ENCODE assay signal across 18 mouse cellular contexts in genomic region chr7:117495751-117496150, GRCm38 (mm10).
DNase-seq lines count a peak whose midpoint lies in the region; TF ChIP-seq lines count a peak whose summit lies in the region.
"Had no signal": no experiment of that assay in that cellular context is flagged by ENCODE, and none has a peak within 500 bp of the region (broad histone marks: within the 10 kb centered on the region; RNA-seq: fewer than 3 reads in every experiment).

No protein-coding gene starts in this region.

- peak; percentile 41 to 53 for DNase-seq in cerebellum, postnatal 10 days
- no peak for DNase-seq in cerebellum, adult 2 months
- DNase-seq in gastrocnemius, adult 2 months: peak; percentile 38
- no peak for DNase-seq in gastrocnemius, postnatal 14 days
- no peak for DNase-seq in layer of hippocampus, adult 2 months (ENCODE audit: low spot score in 2 of 2)
- DNase-seq in layer of hippocampus, adult 18-20 months (ENCODE audit: low spot score in 2 of 2): no peak
- DNase-seq in brain, embryonic 14.5 days (ENCODE audit: low read depth): peak; percentile 72
- DNase-seq: adrenal gland, adult 8-10 months; adrenal gland, postnatal 36 days; B cell, adult 2 months; cerebellum, adult 11 months; cerebellum, adult 9-10 months; cerebellum, postnatal 36 days; heart, postnatal 10 days; heart, postnatal 4 days; kidney, adult 2 months had no signal

- TF ChIP-seq POLR2A in cerebellum, adult 2 months (IDR thresholded peaks at IDR 0.05; ENCODE audit: borderline replicate concordance, insufficient read depth, low read length): no peak
- TF ChIP-seq POLR2A in brain, embryonic 14.5 days (IDR thresholded peaks at IDR 0.05; ENCODE audit: borderline replicate concordance, extremely low read depth, insufficient read depth, insufficient read length, poor library complexity, severe bottlenecking): no peak

- no peak overlapping the region for H3K4me3 ChIP-seq in cerebellum, adult 2 months (replicated peaks; ENCODE audit: insufficient read depth, low read depth, low read length)
- no peak overlapping the region for H3K4me3 ChIP-seq in gastrocnemius, adult 2 months
- no peak overlapping the region for H3K4me3 ChIP-seq in layer of hippocampus, adult 2 months
- H3K4me3 ChIP-seq: embryonic facial prominence, embryonic 13.5 days; heart, embryonic 10.5 days had no signal

- no peaks in the 10 kb centered on the region for H3K4me1 ChIP-seq in cerebellum, adult 2 months (ENCODE audit: control insufficient read depth, insufficient read depth, low read length)
- H3K4me1 ChIP-seq: heart, embryonic 10.5 days had no signal

- no peaks in the 10 kb centered on the region for H3K27me3 ChIP-seq in cerebellum, adult 2 months (ENCODE audit: control insufficient read depth, insufficient read depth, low read length)
- H3K27me3 ChIP-seq: embryonic facial prominence, embryonic 13.5 days had no signal

- WGBS in cerebellum, adult 2 months: 23% methylated on average over 8 of the region's 8 CpGs

- intact Hi-C loops in gastrocnemius, adult 2 months (cut with DNase I): no loop called here
- intact Hi-C loops in gastrocnemius, postnatal 14 days (cut with DNase I; ENCODE audit: low total_unique reads): no loop called here

- no peak for TF ChIP-seq CTCF in cerebellum, adult 2 months (IDR thresholded peaks at IDR 0.05; ENCODE audit: borderline replicate concordance, insufficient read depth, low read depth, low read length)
- no peak for TF ChIP-seq CTCF in gastrocnemius, adult 2 months (IDR thresholded peaks at IDR 0.05)
- TF ChIP-seq CTCF in layer of hippocampus, adult 2 months (conservative IDR thresholded peaks at IDR 0.05): no peak
- no peak for TF ChIP-seq CTCF in brain, embryonic 14.5 days (IDR thresholded peaks at IDR 0.05; ENCODE audit: borderline replicate concordance, extremely low read depth, insufficient read depth, insufficient read length)

- no peak overlapping the region for H3K27ac ChIP-seq in cerebellum, adult 2 months (ENCODE audit: insufficient read depth, low read length)
- H3K27ac ChIP-seq in gastrocnemius, adult 2 months: peak overlapping the region; percentile 49; the same call in 1 of the 2 replicates
- H3K27ac ChIP-seq in layer of hippocampus, adult 2 months: peak overlapping the region; percentile 62
- H3K27ac ChIP-seq: embryonic facial prominence, embryonic 13.5 days; heart, embryonic 10.5 days had no signal

Comparison
In these comparisons a context has a peak if more than half of its experiments do, and no peak if none do; other contexts are left out.
1. DNase-seq: peak in cerebellum, postnatal 10 days (2 of 2), gastrocnemius, adult 2 months (single experiment) and brain, embryonic 14.5 days (single experiment); none in cerebellum, adult 2 months (0 of 2), gastrocnemius, postnatal 14 days (single experiment), layer of hippocampus, adult 2 months (0 of 2) and layer of hippocampus, adult 18-20 months (0 of 2).